Mouse (Mus musculus) cerebellum, adult 2 months (tissue): ENCODE measurements around the gene Rnf157.

Experiments
- CTCF ChIP-seq: fragments of 200-500 bp; IDR thresholded peaks from 2 replicates; pipeline ENCODE4 v1.5.1; 2011; ENCODE audit warnings: low read depth, mild to moderate bottlenecking, control low read depth, low read length, moderate library complexity, borderline replicate concordance; ENCODE audit not compliant: insufficient read depth
- POLR2A ChIP-seq: fragments of 200-500 bp; IDR thresholded peaks from 2 replicates; pipeline ENCODE4 v1.6.1; 2011; ENCODE audit warnings: low read length, control low read depth, borderline replicate concordance; ENCODE audit not compliant: insufficient read depth

- TF ChIP-seq CTCF (no peak), POLR2A (no peak)
These were observed 29.5 kb upstream of the Rnf157 start for GRCm38 (mm10) chr11:116442129-116442866.
